Mouse (Mus musculus) liver, adult 2 months (tissue): ENCODE data around the gene Ascl1. TPM values are rescaled to one million over a fixed set of nuclear protein-coding genes. Genes with fewer than 3 reads are reported as not detected.

ENCODE experiments used
- DNase-seq: peaks from one replicate; pipeline ENCODE4 v3.0.0-alpha.2; 2011; ENCODE audit warnings: low read depth, low spot score; ENCODE audit errors: extremely low read depth
- H3K27ac ChIP-seq: fragments of 200-500 bp; replicated peaks from 2 replicates; pipeline ENCODE4 v1.5.1; 2012; ENCODE audit warnings: low read depth, mild to moderate bottlenecking, control low read depth, inconsistent platforms, low read length; ENCODE audit not compliant: insufficient read depth
- H3K27me3 ChIP-seq: fragments of 200-500 bp; 2 replicates; pipeline ENCODE4 v1.6.1; 2012; ENCODE audit warnings: mild to moderate bottlenecking, moderate library complexity, low read length, inconsistent platforms; ENCODE audit not compliant: control insufficient read depth, insufficient read depth
- H3K36me3 ChIP-seq: fragments of 200-500 bp; 2 replicates; pipeline ENCODE4 v1.6.1; 2012; ENCODE audit warnings: low read length, inconsistent platforms; ENCODE audit not compliant: control insufficient read depth, insufficient read depth
- H3K4me1 ChIP-seq: fragments of 200-500 bp; 2 replicates; pipeline ENCODE4 v1.6.1; 2011; ENCODE audit warnings: low read length; ENCODE audit not compliant: control insufficient read depth, insufficient read depth
- H3K4me3 ChIP-seq: fragments of 200-500 bp; 2 replicates; pipeline ENCODE4 v1.5.1; 2011; ENCODE audit warnings: low read depth, mild to moderate bottlenecking, control low read depth, low read length, moderate library complexity; ENCODE audit not compliant: insufficient read depth
- H3K79me2 ChIP-seq: fragments of 200-500 bp; 2 replicates; pipeline ENCODE4 v1.6.1; 2012; ENCODE audit warnings: inconsistent platforms, mild to moderate bottlenecking, low read length, moderate library complexity; ENCODE audit not compliant: control insufficient read depth, insufficient read depth
- H3K9ac ChIP-seq: fragments of 200-500 bp; 2 replicates; pipeline ENCODE4 v1.6.1; 2012; ENCODE audit warnings: low read depth, mild to moderate bottlenecking, control low read depth, inconsistent platforms, low read length
- CTCF ChIP-seq: fragments of 200-500 bp; IDR thresholded peaks from 2 replicates; pipeline ENCODE4 v1.5.1; 2011; ENCODE audit warnings: low read depth, low read length, control low read depth
- POLR2A ChIP-seq: fragments of 200-500 bp; IDR thresholded peaks from 2 replicates; pipeline ENCODE4 v1.6.1; 2011; ENCODE audit warnings: low read length, control low read depth; ENCODE audit not compliant: insufficient read depth; ENCODE audit errors: extremely low read depth
- WGBS: fragments of 180-500 bp; shearing (Covaris S2); methylation state at CpG from one replicate; pipeline ENCODE4 v1.1.7; 2018; 5-methylcytosine and 5-hydroxymethylcytosine counted together
- polyA plus RNA-seq: library from polyadenylated mRNA; depleted of rRNA; stranded (reverse); fragments of >200 nt; gene quantifications from 2 replicates; pipeline ENCODE4 v1.2.3, GENCODE M21; 2012
- total RNA-seq: library from RNA; depleted of rRNA; stranded (reverse); fragments of >200 nt; gene quantifications from 2 replicates; pipeline ENCODE4 v1.2.3, GENCODE M21; 2014

Ascl1 gene
- total and polyA plus RNA-seq, 2 experiments, result not detected

GRCm38 (mm10) chr10:87490328-87490727 lies 3.1 kb downstream of the Ascl1 start:
- no peak for DNase-seq
- peaks cover 2% of the 10 kb centered on the region; the same call in 1 of the 2 replicates for H3K4me1 ChIP-seq
- 13% methylated on average over 2 of the region's 2 CpGs for WGBS
- H3K27ac ChIP-seq, result no peak overlapping the region
- no peaks in the 10 kb centered on the region for H3K36me3 ChIP-seq
- no peak overlapping the region for H3K9ac ChIP-seq
- no peak for TF ChIP-seq CTCF
- TF ChIP-seq POLR2A, result no peak
- no peak overlapping the region for H3K4me3 ChIP-seq
- peaks cover 16% of the 10 kb centered on the region for H3K27me3 ChIP-seq
- H3K79me2 ChIP-seq, result no peaks in the 10 kb centered on the region

DNA sequence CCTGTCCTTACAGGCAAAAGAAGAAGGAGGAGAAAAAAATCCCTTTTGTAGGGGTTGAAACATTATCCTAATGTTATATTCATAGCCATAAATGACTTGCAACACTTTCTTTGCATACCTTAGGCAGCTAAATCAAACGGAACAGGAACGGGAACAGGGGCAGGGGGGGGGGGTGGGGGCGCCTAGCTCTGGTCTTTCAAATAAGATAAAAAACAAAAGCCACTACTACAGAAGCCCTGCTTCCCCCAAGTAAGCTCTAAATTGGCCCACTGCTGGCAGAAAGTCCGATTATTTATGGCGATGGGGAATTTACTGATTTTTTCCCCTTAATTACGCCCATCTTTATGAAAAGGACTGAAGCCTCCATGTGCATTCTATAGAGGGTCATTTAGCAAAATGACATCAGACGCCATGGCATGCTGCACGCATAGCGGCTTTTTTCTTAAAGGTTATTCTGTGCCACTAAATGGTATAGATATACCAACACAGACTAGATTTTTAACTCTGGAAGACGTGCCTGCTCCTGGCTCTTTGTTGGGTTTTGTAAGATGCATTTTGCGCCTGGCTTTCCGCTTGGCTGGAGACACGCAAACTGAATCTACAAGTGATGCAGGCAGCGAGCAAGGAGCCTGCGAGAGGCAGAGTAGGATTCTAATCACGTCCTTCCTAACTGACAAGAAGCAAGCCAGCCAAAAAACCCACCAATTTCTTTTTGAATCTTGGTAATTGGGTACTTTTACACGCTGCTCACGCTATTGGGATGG lies 4.0 kb downstream of the Ascl1 start:
- H3K9ac ChIP-seq, result no peak overlapping the region
- no peaks in the 10 kb centered on the region for H3K79me2 ChIP-seq
- H3K4me1 ChIP-seq, result peaks cover 2% of the 10 kb centered on the region; the same call in 1 of the 2 replicates
- no peak for DNase-seq
- no peaks in the 10 kb centered on the region for H3K36me3 ChIP-seq
- H3K4me3 ChIP-seq, result no peak overlapping the region
- WGBS, result 10% methylated on average over 18 of the region's 18 CpGs
- peaks cover 18% of the 10 kb centered on the region for H3K27me3 ChIP-seq
- TF ChIP-seq POLR2A (no peak), CTCF (no peak)
- no peak overlapping the region for H3K27ac ChIP-seq

GRCm38 (mm10) chr10:87488429-87489145 lies 4.9 kb downstream of the Ascl1 start:
- Histone ChIP-seq H3K27ac (no peak overlapping the region), H3K4me1 (peaks cover 2% of the 10 kb centered on the region; the same call in 1 of the 2 replicates), H3K4me3 (no peak overlapping the region), H3K9ac (no peak overlapping the region), H3K36me3 (no peaks in the 10 kb centered on the region), H3K27me3 (peaks cover 18% of the 10 kb centered on the region), H3K79me2 (no peaks in the 10 kb centered on the region)
- TF ChIP-seq POLR2A, result no peak
- no peak for TF ChIP-seq CTCF
- DNase-seq, result no peak
- WGBS, result 4% methylated on average over 16 of the region's 16 CpGs

DNA sequence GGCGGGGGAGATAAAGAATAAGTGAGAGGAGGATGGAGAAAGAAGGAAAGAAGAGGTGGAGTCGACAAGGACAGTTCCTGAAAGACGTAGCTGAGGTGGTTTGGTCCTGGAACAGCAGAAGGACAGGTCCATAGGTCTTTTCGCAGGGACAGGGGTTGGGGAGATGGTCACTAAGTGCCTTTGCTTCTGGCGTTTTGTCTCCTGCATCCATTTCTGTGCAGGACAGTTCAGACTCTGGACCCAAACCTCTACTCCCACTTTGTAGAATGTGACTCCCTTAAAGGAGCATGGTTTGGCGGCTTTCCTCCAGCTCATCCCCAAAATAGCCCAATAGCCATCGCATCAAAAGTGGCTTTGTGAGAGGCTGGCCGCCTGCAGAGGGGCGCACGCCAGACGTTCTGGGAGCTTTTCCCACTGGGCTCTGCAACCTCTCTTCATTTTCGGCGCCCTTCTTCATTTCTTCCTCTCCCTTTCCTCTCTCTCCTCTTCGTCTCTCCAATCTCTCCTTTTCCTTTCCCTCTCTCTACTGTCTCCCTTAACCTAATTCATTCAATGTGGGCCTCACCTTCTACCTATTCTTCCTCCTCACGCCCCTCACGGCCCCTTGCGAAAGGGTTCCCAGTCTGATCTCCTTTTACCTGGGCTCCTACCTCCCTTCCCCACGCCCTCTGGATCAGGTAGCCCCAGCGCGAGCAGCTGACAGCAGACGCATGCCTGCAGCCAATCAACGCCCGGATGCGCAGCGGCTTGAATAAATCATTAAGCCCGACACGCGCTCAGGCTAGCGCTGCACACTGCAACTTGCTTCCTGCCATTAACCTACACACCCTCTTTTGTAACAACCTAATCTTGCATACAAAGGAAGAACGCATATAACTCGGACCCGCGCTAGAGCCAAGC lies 7.5 kb downstream of the Ascl1 start:
- TF ChIP-seq CTCF, result no peak
- TF ChIP-seq POLR2A, result no peak

DNA sequence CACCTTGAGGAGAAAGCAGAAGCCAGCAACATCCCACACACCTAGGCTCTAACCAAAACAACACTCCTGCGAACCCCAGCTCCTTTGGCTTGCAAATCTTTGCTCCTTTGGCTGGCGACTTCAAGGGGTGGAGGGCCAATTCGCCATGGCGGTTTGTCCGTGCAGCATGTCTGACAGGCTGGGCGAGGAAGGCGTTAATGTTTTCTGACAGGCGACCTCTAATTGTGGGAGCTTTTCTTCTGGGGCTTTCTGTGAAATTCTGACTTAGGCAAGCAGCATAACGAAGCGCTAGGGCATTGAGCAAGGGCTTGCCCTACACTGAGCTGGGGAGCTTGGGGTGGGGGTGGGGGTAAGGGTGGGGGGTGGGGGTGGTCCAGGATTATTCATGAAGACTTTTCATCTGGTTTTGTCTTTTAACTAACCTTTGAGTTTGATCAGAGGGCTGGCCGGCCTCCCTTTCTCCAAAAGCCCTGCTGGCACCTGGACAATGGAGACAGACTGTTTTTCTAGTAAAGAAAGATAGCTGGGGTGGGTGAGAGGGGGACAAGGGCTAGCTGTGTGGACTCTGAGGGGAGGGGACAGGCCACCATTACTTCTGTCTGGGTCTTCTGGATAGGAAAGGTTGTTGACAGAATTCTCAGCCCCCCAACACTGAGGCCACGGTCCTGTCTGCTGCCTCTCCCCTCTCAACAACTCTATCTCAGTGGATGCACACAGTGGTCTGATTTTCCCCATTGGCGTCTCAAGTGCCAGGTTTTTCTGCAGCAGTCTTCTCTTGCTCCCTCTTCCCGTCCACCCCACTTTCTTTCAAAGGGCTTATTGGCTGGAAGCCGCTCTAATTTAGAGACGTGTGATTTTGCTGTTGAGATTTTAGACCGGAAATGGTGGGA lies 8.4 kb downstream of the Ascl1 start:
- Histone ChIP-seq H3K9ac (no peak overlapping the region), H3K27me3 (peaks cover 12% of the 10 kb centered on the region; the same call in 1 of the 2 replicates), H3K4me3 (no peak overlapping the region), H3K4me1 (no peaks in the 10 kb centered on the region), H3K79me2 (no peaks in the 10 kb centered on the region), H3K36me3 (no peaks in the 10 kb centered on the region), H3K27ac (no peak overlapping the region)
- DNase-seq, result no peak
- WGBS, result 8% methylated on average over 17 of the region's 17 CpGs
- TF ChIP-seq POLR2A (no peak), CTCF (no peak)

More for the DNA sequence above, 7.5 kb downstream of the Ascl1 start:
- no peaks in the 10 kb centered on the region for H3K36me3 ChIP-seq
- no peak overlapping the region for H3K27ac ChIP-seq
- no peak overlapping the region for H3K9ac ChIP-seq
- H3K79me2 ChIP-seq, result no peaks in the 10 kb centered on the region
- peak; percentile 12 for DNase-seq
- peaks cover 12% of the 10 kb centered on the region; the same call in 1 of the 2 replicates for H3K27me3 ChIP-seq
- H3K4me3 ChIP-seq, result no peak overlapping the region
- H3K4me1 ChIP-seq, result no peaks in the 10 kb centered on the region
- 3% methylated on average over 33 of the region's 33 CpGs for WGBS
